Mouse (Mus musculus): ENCODE measurements at regions not wholly inside any gene's neighbourhood (a gene's known extent, or its start where the extent isn't known, plus 50 kb on each side); places are given as distances from the start of the nearest gene placed in this dataset.
"Not testable (repeated sequence)": the region's sequence is repeated elsewhere in the genome, so short reads cannot be mapped to it uniquely, and the experiment has no call there.

GRCm38 (mm10) chr3:59563486-59564006 lies 166.0 kb upstream of the Gm5538 start:
- not testable (repeated sequence) for DNase-seq

DNA sequence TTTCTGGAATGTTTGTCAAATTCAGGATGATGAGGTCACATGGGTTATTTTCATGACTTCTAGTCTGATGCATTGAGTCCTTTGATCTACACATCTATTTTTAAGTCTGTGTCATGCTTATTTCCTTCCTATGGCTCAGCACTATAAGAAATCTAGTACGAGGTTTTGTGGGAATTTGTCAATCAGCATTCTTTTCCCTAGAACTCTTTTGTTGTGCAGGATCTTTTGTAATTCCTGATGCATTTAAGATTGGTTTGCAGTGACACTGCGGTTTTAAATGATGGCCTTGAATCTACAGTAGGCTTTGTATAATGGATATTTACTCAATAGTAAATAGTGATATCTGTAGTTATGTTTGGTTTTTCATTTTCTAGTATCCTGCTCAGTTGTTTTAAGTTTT lies 187.0 kb upstream of the Gm5538 start:
- no peak for DNase-seq

DNA sequence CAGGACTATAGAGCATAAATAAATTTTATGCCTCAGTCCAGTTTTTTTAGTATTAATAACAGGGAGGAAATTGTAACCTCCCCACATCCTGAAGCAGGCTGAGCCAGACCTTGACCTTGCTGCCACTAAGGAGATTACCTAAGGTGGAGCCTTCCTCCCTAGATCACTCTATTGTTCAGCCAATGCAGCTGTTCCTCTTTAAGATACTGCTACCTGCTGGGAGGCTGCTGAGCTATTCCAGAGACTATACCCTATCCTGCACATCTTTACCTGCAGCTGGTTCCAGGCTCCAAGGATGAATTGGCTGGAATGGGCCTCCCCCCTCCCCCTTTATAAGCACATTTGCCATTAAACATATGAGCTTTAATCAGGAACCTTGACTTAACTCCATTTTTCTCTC lies 189.0 kb upstream of the Gm5538 start:
- not testable (repeated sequence) for DNase-seq

- not testable (repeated sequence) for DNase-seq
These were observed 189.7 kb upstream of the Gm5538 start for GRCm38 (mm10) chr3:59539893-59540292.

- no peak for DNase-seq
These were observed 187.2 kb upstream of the Igsf10 start for GRCm38 (mm10) chr3:59531311-59531834.

GRCm38 (mm10) chr3:59530592-59531310 lies 186.6 kb upstream of the Igsf10 start:
- no peak for DNase-seq

GRCm38 (mm10) chr3:59520766-59521165 lies 176.6 kb upstream of the Igsf10 start:
- no peak for DNase-seq

- DNase-seq = no peak
These were observed 133.9 kb upstream of the Igsf10 start for GRCm38 (mm10) chr3:59478095-59478494.

- DNase-seq = no peak
These were observed 133.4 kb upstream of the Igsf10 start for GRCm38 (mm10) chr3:59477441-59478061.

GRCm38 (mm10) chr3:59468956-59469355 lies 124.8 kb upstream of the Igsf10 start:
- DNase-seq = no peak

GRCm38 (mm10) chr3:59462341-59463158 lies 118.4 kb upstream of the Igsf10 start:
- DNase-seq = no peak

DNA sequence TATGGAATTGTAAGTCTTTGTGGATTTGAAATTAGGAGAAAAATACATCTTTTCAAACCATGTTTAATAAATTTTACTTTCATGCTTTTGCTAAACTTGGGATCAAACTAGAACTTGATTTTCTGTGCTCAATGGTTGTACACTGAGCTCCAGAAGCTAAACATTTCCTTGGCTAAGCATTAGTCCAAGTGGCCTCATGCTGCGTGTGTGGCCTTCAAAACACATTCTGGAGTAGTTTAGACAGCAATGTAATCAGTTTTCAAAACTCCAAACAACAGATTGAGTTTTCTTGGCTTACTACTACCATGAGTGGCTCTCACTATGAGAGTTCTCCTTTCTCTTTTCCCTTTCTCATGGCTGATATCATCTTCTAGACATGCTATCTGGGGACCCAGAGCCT lies 112.7 kb upstream of the Igsf10 start:
- no peak for DNase-seq

GRCm38 (mm10) chr3:59451084-59451483 lies 106.9 kb upstream of the Igsf10 start:
- no peak for DNase-seq

GRCm38 (mm10) chr3:59423621-59424020 lies 79.4 kb upstream of the Igsf10 start:
- DNase-seq = no peak

DNA sequence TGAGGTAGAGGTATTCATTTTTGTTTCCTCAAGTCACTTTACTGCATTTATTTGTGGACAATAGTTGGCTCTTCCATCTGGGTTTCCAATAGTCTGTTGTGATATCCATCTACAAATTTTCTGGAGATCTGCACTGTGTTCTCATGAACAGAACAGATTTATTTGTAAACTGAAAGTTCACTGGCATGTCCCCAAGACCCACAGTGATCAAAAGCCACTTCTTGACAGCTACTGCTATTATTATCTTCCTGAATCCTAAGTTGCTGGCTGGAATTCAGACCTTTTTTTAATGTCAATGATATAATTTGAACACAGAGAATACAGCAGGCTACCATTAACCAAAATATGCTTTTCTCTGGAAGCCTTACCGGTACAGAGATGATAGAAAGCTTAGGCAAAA lies 64.9 kb upstream of the Igsf10 start:
- DNase-seq = no peak

DNA sequence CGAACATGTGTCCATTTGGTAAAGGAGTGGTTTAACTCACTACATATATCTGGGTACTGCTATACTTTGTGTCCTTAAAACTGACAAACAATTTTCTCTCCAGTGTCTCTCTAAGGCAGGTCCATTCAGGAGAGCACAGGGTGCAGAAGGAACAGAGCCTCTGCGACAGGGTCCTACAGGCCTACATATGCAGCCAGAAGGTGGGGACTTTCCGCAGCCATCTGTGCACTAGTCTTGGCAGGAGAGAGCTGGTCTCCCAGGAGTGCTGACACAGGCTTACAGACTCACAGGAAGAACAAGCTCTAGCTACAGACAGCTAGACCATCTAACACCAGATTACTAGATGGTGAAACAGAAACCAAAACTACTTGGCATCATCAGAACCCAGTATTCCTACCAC lies 61.8 kb upstream of the Igsf10 start:
- no peak for DNase-seq

DNA sequence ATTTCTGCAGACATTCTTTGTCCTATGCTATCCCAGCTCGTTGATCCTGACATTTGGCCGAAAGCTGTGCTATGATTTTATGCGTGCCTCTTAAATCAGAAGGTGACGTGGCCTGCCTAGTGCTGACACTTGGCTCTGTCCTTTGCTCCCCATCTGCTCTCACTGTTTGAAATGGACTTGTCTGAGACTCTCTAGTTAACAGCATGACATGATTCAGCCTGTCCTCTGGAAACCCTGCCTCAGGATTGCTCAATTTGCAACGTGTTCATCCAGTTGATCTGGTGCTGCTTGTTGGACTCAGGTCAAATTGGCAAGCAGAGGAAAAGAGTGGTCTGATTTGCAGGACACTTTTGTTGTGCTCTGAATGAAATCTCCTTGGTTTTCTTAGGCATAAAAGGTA lies 57.7 kb upstream of the Igsf10 start:
- DNase-seq = peak; percentile 44

DNA sequence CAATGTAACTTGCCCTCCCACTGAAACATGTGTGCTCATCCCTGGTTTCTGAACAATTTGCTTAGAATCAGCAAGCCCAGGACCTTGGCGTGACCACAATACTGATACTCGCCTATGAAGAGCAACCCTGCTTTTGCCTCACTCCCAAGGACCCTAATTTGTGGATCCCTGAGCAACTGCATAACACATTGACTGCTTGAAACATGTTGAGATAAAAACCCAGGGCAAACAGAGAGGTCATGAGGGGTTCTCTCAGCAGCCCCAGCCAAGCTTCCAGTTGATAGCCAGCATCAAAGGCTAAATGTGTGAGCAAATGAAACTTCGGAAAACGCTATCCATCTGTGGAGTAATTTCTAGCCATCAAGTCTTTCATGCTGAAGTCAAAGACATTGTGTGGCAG lies 57.2 kb upstream of the Igsf10 start:
- no peak for DNase-seq
